Comparison of ENCODE assay signal across 8 mouse cellular contexts in genomic region chr9:107563029-107563581, GRCm38 (mm10). TPM values are rescaled to one million over a fixed set of nuclear protein-coding genes. Genes with fewer than 3 reads are reported as not detected.
DNase-seq lines count a peak whose midpoint lies in the region; ATAC-seq and TF ChIP-seq lines count a peak whose summit lies in the region.

TSS of gene Tusc2 (plus strand) at chr9:107563255.

- WGBS in hindbrain, embryonic 16.5 days, result under 1% methylated on average over 46 of the region's 46 CpGs

- intact Hi-C loops in left cerebral cortex, adult 2 months (cut with DNase I), result no loop called here

- H3K36me3 ChIP-seq in hindbrain, embryonic 16.5 days (ENCODE audit: control insufficient read depth, insufficient read depth, low read length), result peaks cover 26% of the 10 kb centered on the region

- ATAC-seq in hindbrain, embryonic 16.5 days, result peak; percentile 97
- ATAC-seq in megakaryocyte, adult 5-6 weeks (ENCODE audit: poor library complexity, severe bottlenecking), result peak; percentile 98

- H3K27me3 ChIP-seq in hindbrain, embryonic 16.5 days (replicated peaks; ENCODE audit: control insufficient read depth, insufficient read depth, low read length), result no peaks in the 10 kb centered on the region

- H3K4me3 ChIP-seq in hindbrain, embryonic 16.5 days (ENCODE audit: low read length), result peak within 1 kb of the TSS; percentile 84
- peak within 1 kb of the TSS; percentile 81 for H3K4me3 ChIP-seq in left cerebral cortex, adult 2 months

- H3K27ac ChIP-seq in hindbrain, embryonic 16.5 days (ENCODE audit: low read depth, low read length), result peak within 1 kb of the TSS; percentile 63; the same call in 1 of the 2 replicates
- peak within 1 kb of the TSS; percentile 82 for H3K27ac ChIP-seq in left cerebral cortex, adult 2 months

- TF ChIP-seq CTCF in left cerebral cortex, adult 2 months (IDR thresholded peaks at IDR 0.05), result no peak

- DNase-seq in ZHBTc4 (ENCODE audit: low read depth, low spot score), result peak; percentile 96
- DNase-seq in cerebellum, postnatal 4 days (ENCODE audit: low spot score in 2 of 2), result peak; percentile 85 to 90
- DNase-seq in gastrocnemius, adult 18-20 months (ENCODE audit: low spot score), result peak; percentile 96
- DNase-seq in left cerebral cortex, adult 2 months (ENCODE audit: extremely low spot score in 1 of 2, low spot score in 2 of 2), result peak; percentile 92 to 94
- DNase-seq in right cerebral cortex, postnatal 14 days, result peak; percentile 91
- peak; percentile 89 to 95 for DNase-seq in urinary bladder, postnatal 36 days (ENCODE audit: low spot score in 2 of 2)

- H3K9me3 ChIP-seq in hindbrain, embryonic 16.5 days (ENCODE audit: control insufficient read depth, low read length), result no peaks in the 10 kb centered on the region

- peak within 1 kb of the TSS; percentile 81 for H3K4me2 ChIP-seq in hindbrain, embryonic 16.5 days (ENCODE audit: low read length)

- H3K4me1 ChIP-seq in hindbrain, embryonic 16.5 days (ENCODE audit: control insufficient read depth, insufficient read depth, low read depth, low read length), result peaks cover 19% of the 10 kb centered on the region

- H3K9ac ChIP-seq in hindbrain, embryonic 16.5 days (ENCODE audit: low read depth, low read length), result peak within 1 kb of the TSS; percentile 86

RNA-seq across cellular contexts. Expression of gene Tusc2, which starts in this region (rescaled TPM):
- 10 to 100 TPM; 38.7 to 40.9 TPM for total RNA-seq in gastrocnemius, adult 18-20 months (2021)
- polyA plus RNA-seq in hindbrain, embryonic 16.5 days (2015; fragmentation: Nextera tagmentation; extraction: Ambion mirVana), result 125 and 134 TPM in 2 replicates
- total RNA-seq in left cerebral cortex, adult 2 months (2021), result 10 to 100 TPM; 91.0 to 99.1 TPM
- 12.2 and 12.4 TPM in 2 replicates for total RNA-seq in megakaryocyte, adult 5-6 weeks (2015)
- 8.9 and 10.8 TPM in 2 replicates for total RNA-seq in megakaryocyte, adult 5-6 weeks (2017)

Comparison
In these comparisons a context has a peak if more than half of its experiments do, and no peak if none do; other contexts are left out.
1. Peak in every context shown above with its lines: DNase-seq, ATAC-seq, H3K4me3 ChIP-seq and H3K27ac ChIP-seq.